Mouse (Mus musculus) limb, embryonic 14.5 days (tissue): ENCODE results near the gene Gm20388. TPM values are rescaled to one million over a fixed set of nuclear protein-coding genes. Genes with fewer than 3 reads are reported as not detected.

Source experiments
- ATAC-seq: fragments of 200-750 bp; cut with Nextera tagmentation; 2 replicates; pipeline ENCODE4 v1.8.0; 2017; ENCODE audit warnings: low read depth, moderate number of reproducible peaks, moderate TSS enrichment; ENCODE audit not compliant: low FRiP score
- DNase-seq: peaks from one replicate; pipeline ENCODE4 v3.0.0-alpha.2; 2015; ENCODE audit warnings: low spot score
- H3K27ac ChIP-seq: fragments of 300-500 bp; sonication (generic); replicated peaks from 2 replicates; pipeline ENCODE4 v1.5.1; 2014; ENCODE audit warnings: low read depth, mild to moderate bottlenecking, low read length, moderate library complexity, mixed read lengths
- H3K27me3 ChIP-seq: fragments of 300-500 bp; sonication (generic); 2 replicates; pipeline ENCODE4 v1.6.1; 2014; ENCODE audit warnings: low read length, mixed read lengths; ENCODE audit not compliant: control insufficient read depth, insufficient read depth
- H3K36me3 ChIP-seq: fragments of 300-500 bp; sonication (generic); 2 replicates; pipeline ENCODE4 v1.6.1; 2014; ENCODE audit warnings: mild to moderate bottlenecking, low read length, moderate library complexity, mixed read lengths; ENCODE audit not compliant: control insufficient read depth, insufficient read depth
- H3K4me1 ChIP-seq: fragments of 300-500 bp; sonication (generic); 2 replicates; pipeline ENCODE4 v1.6.1; 2014; ENCODE audit warnings: antibody characterized with exemption, low read length, mixed read lengths; ENCODE audit not compliant: control insufficient read depth, insufficient read depth
- H3K4me2 ChIP-seq: fragments of 300-500 bp; sonication (generic); replicated peaks from 2 replicates; pipeline ENCODE4 v1.6.1; 2014; ENCODE audit warnings: low read depth, mild to moderate bottlenecking, low read length, moderate library complexity; ENCODE audit not compliant: severe bottlenecking
- H3K4me3 ChIP-seq: fragments of 300-500 bp; sonication (generic); replicated peaks from 2 replicates; pipeline ENCODE4 v1.5.1; 2014; ENCODE audit warnings: low read length
- H3K9ac ChIP-seq: fragments of 300-500 bp; sonication (generic); 2 replicates; pipeline ENCODE4 v1.6.1; 2014; ENCODE audit warnings: mild to moderate bottlenecking, low read depth, low read length, moderate library complexity; ENCODE audit not compliant: severe bottlenecking
- H3K9me3 ChIP-seq: fragments of 300-500 bp; sonication (generic); 2 replicates; pipeline ENCODE4 v1.6.1; 2016; ENCODE audit warnings: low read length; ENCODE audit not compliant: control insufficient read depth
- POLR2A ChIP-seq: fragments of 200-500 bp; IDR thresholded peaks from 2 replicates; pipeline ENCODE4 v1.8.0; 2012; ENCODE audit warnings: inconsistent platforms, mild to moderate bottlenecking, moderate library complexity, borderline replicate concordance; ENCODE audit not compliant: insufficient read depth, insufficient read length; ENCODE audit errors: extremely low read depth
- WGBS: fragments of 180-500 bp; shearing (Covaris S2); extraction: QIAGEN DNeasy Blood & Tissue Kit; methylation state at CpG from one replicate; pipeline ENCODE4 v1.1.7; 2014; 5-methylcytosine and 5-hydroxymethylcytosine counted together
- polyA plus RNA-seq, 2 experiments: library from polyadenylated mRNA; depleted of rRNA in 1 of 2; stranded (reverse) in 1 of 2; unstranded in 1 of 2; fragments of >200 nt; fragmentation: Nextera tagmentation in 1 of 2; extraction: Ambion mirVana in 1 of 2; gene quantifications; 2 replicates each; pipeline versions ENCODE4 v1.2.1 to v1.2.3; 2012 to 2014

Gene Gm20388
- polyA plus RNA-seq, 2 experiments: 1.9 to 49.9 TPM

DNA sequence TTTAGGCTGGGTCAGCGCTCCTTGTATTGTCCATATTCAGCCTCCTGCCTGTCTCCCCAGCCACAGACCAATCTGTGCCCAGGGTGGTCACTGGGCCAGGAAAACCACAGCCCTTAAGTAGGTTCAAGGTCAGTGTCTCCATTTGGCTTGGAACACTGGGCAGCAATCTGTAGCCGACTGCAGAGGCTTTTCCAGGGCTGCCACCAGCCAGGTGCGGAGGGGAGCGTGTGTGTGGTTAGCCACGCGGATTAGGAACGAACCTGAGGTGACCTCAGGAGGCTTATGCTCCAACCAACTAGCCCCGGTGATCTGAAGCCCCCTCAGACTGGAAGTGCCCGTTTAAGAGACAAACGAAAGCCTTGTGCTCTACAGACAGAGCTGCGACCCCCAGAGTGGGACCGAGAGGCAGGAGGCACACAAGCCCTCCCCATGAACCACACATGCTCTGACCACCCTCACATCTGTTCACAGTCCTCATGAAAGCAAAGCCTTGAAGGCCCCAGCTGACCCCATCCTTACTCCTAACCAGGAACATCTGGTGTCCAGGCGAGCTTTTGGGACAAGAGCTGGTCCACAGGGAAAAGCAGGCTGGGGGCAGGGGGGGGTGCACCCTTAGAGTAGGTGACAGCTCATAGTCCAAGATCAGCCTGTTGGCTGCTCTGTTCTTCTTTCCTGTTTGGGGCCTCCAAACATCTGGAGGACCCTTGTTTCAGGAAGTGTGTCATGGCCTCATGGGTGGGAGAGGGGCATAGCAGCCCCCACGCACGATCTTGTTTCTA is 2737.7 kb downstream of the Gm20388 start:
- H3K36me3 ChIP-seq: peaks cover 5% of the 10 kb centered on the region; the same call in 1 of the 2 replicates
- H3K27me3 ChIP-seq: no peaks in the 10 kb centered on the region
- ATAC-seq: no peak
- no peak overlapping the region for H3K4me2 ChIP-seq
- no peak for TF ChIP-seq POLR2A
- H3K27ac ChIP-seq: no peak overlapping the region
- 24% methylated on average over 15 of the region's 15 CpGs for WGBS
- no peak for DNase-seq
- no peak overlapping the region for H3K4me3 ChIP-seq
- no peak overlapping the region for H3K9ac ChIP-seq
- H3K9me3 ChIP-seq: no peaks in the 10 kb centered on the region
- H3K4me1 ChIP-seq: peaks cover 10% of the 10 kb centered on the region

DNA sequence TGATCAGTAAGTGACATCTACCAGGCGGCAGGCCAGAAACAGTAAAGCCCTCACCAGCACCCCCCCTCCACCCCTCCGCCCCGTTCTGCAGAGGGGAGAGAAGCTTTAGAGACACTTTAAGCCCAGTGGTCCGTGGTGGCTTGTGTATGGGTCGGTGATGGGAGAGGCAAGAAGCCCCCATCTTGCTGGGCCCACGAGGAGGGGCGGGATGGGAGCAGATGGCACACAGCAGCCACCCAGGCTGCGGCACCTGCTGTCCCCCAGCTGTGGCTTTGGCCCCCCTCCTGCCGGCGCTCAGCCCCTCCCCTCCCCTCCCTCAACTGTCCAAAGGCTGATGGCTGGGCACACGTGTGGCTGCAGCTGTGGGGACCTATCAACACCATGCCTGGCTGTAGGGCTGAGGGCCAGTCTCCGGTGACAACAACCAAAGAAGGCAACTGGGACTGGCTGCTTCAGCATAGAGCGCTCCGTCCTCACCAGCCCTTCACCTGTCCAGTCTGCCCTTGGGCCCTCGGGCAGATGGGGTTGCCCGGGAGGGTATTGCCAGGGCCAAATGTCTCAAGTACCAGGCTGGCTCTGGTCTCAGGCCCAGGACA is 2740.8 kb downstream of the Gm20388 start:
- WGBS: 59% methylated on average over 14 of the region's 16 CpGs
- Histone ChIP-seq H3K4me2 (no peak overlapping the region), H3K36me3 (no peaks in the 10 kb centered on the region; the same call in 1 of the 2 replicates), H3K27me3 (no peaks in the 10 kb centered on the region), H3K9ac (no peak overlapping the region), H3K4me3 (no peak overlapping the region), H3K27ac (no peak overlapping the region), H3K9me3 (no peaks in the 10 kb centered on the region), H3K4me1 (peaks cover 10% of the 10 kb centered on the region)
- ATAC-seq (peak; percentile 76), DNase-seq (peak; percentile 48)
- TF ChIP-seq POLR2A: no peak

DNA sequence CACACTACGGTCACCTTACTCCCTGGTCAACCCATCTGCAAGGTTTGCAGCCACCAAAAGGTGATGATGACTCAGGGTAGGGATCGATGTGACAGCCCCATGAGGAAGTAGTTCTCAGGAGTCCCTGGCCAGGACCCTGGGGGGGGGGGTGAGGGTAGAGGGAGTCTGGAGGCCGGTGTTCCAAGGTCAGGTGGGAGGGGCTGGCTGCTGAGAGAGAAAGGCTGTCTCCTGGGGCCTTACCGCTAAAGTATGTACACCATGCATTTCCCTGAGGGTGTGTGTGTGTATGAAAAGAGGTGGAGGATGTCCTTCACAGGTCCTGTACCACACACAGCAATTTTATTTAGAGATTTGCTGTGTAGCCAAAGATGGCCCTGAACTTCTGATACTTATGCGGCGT is 2742.0 kb downstream of the Gm20388 start:
- Histone ChIP-seq H3K4me1 (peaks cover 17% of the 10 kb centered on the region), H3K27me3 (no peaks in the 10 kb centered on the region), H3K9me3 (no peaks in the 10 kb centered on the region), H3K9ac (no peak overlapping the region), H3K4me2 (no peak overlapping the region), H3K27ac (no peak overlapping the region), H3K36me3 (no peaks in the 10 kb centered on the region; the same call in 1 of the 2 replicates), H3K4me3 (no peak overlapping the region)
- no peak for ATAC-seq
- 59% methylated on average over 6 of the region's 6 CpGs for WGBS
- no peak for DNase-seq
- no peak for TF ChIP-seq POLR2A

DNA sequence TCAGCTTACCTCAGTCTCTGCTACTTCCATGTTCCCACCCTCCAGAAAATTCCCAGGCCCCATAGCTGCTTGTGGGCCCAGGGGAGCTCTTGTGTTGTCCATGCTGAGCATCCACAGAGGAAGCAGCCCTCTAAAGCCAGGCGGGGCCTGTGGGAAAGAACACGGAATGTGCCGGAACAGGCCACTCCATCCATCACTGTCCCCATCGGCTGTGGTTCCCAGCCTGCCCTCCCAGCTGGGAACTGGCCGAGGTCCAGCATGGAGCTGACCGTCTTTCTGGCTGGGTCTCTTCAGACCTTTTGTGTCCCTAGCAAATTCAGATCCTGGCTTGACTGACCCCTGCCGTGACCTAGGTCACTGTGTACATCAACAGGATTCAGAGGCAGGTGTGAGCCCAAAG is 2744.1 kb downstream of the Gm20388 start:
- H3K27me3 ChIP-seq: no peaks in the 10 kb centered on the region
- ATAC-seq (no peak), DNase-seq (no peak)
- peaks cover 32% of the 10 kb centered on the region for H3K4me1 ChIP-seq
- H3K36me3 ChIP-seq: no peaks in the 10 kb centered on the region
- no peak overlapping the region for H3K9ac ChIP-seq
- no peaks in the 10 kb centered on the region for H3K9me3 ChIP-seq
- no peak overlapping the region for H3K4me2 ChIP-seq
- H3K27ac ChIP-seq: no peak overlapping the region
- TF ChIP-seq POLR2A: no peak
- no peak overlapping the region for H3K4me3 ChIP-seq
- WGBS: 67% methylated on average over 7 of the region's 7 CpGs

DNA sequence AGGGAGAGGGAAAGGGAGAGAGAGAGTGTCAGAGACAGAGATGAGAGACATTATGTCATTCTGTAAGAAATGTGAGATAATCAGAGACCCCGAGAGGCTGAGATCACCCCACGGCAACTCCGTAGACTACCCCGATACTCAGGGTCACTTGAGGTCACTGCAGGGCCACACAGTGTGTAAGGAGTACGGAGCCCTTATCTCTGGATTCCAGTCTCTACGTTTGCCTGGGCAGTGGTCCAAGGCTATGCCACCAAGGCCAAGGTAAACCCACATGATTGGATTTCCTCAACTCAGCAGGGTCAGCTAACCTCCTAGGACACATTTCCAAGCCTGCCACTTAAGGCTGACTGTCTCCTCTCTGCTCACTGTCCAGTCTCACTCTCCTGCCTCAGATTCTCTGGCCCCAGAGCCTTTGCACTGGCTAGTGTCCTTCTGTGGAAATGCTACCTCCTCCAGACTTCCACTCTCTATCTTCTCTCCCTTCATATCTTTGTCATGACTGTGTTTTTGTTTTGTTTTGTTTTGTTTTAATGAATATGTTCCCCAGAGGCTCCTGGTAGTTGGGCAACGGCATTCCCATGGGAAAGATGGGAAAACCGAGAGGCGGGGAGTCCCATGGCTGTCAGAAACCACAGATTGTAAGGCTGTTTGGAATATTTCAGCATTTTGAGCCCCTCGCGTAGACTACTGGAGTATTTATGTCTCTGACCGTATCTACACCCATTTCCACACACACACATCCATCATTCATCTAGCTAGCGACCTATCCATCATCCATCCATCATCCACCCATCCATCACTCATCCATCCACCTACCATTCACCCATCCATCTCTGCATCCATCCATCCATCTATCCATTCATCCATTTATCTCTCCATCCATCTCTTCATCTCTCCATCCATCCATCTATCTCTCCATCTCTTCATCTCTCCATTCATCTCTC is 2745.7 kb downstream of the Gm20388 start:
- no peaks in the 10 kb centered on the region for H3K9me3 ChIP-seq
- H3K4me1 ChIP-seq: peaks cover 44% of the 10 kb centered on the region
- no peaks in the 10 kb centered on the region for H3K36me3 ChIP-seq
- H3K4me2 ChIP-seq: no peak overlapping the region
- no peak for ATAC-seq
- 85% methylated on average over 13 of the region's 13 CpGs for WGBS
- no peak overlapping the region for H3K27ac ChIP-seq
- no peak for TF ChIP-seq POLR2A
- no peak overlapping the region for H3K4me3 ChIP-seq
- DNase-seq: no peak
- no peak overlapping the region for H3K9ac ChIP-seq
- H3K27me3 ChIP-seq: no peaks in the 10 kb centered on the region
